Mouse (Mus musculus) large intestine, adult 2 months (tissue): Measurements from ENCODE around the gene Wnt6. TPM values are rescaled to one million over a fixed set of nuclear protein-coding genes. Genes with fewer than 3 reads are reported as not detected.

Source experiments
- DNase-seq: peaks from one replicate; pipeline ENCODE4 v3.0.0-alpha.2; 2012; ENCODE audit warnings: low read depth, low spot score
- WGBS: fragments of 180-500 bp; shearing (Covaris S2); methylation state at CpG from one replicate; pipeline ENCODE4 v1.1.7; 2018; 5-methylcytosine and 5-hydroxymethylcytosine counted together
- polyA plus RNA-seq: library from polyadenylated mRNA; depleted of rRNA; stranded (reverse); fragments of >200 nt; gene quantifications from 2 replicates; pipeline ENCODE4 v1.2.3, GENCODE M21; 2012; rRNA removed

The Wnt6 gene
- 1.2 and 3.4 TPM in 2 replicates for polyA plus RNA-seq

DNA sequence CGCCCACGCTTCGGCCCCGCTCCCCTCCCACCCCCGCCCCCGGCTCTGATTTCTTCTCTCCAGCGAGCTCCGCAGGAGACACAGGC lies at the start of gene Wnt6:
TSS of gene Wnt6 (plus strand) at position 48 of the 86 bp plus-strand sequence.
- no peak for DNase-seq
- WGBS, result 3% methylated on average over 5 of the region's 8 CpGs

DNA sequence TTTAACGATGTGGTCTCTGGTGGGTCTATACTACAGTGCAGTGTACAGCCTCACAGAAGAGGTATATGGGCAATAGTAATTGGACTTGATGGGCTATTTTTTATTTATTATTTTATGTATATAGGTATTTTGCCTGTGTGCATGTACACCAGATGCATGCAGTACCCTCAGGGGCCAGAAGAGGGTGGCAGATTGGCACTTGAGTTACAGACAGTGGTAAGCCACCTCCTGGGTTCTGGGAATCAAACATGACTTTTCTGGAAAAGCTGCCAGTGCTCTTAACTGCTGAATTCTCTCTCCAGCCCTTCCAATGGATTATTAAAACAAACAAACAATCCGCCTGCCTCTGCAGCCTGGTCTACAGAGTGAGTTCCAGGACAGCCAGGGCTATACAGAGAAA lies 47.9 kb upstream of the Wnt6 start:
- WGBS, result 85% methylated on average over 2 of the region's 2 CpGs
- no peak for DNase-seq

DNA sequence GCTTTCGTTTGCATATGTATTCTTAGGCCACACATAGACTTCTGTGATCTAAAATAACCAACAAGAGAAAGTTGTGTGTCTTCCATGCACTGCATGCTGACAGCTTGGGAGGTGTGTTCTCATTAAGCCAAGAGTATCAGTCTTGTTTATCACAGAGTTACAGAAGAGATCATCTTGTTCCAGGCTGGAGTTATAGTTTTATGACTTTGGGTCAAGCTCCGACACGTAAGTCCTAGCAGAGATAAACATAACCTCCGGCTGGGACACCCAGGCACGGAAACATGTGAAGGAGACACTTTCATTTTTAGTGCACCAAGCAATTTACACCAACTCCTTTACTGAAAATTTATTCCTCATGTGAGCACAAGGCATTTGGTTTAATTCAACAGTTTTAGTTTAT lies 45.6 kb upstream of the Wnt6 start:
- no peak for DNase-seq
- WGBS, result 14% methylated on average over 5 of the region's 5 CpGs

DNA sequence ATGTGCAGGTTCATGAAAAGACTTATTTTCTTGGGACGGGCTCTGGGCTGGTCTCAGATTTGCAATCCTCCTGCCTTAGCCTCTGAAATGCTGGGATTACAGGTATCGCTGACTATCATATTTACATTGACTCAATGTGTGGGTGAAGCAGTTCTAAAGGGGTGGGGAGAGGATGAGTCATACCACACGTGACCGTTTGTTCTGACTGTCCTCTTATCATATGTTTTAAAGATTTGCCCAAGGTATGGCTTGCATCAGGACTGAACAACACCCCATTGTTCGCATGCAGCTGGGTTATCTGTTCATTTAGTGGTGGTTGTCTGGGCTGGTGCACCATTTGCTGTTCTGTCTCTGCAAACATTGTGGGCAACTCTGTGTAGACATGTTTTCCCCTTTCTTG lies 45.0 kb upstream of the Wnt6 start:
- 16% methylated on average over 5 of the region's 5 CpGs for WGBS
- peak; percentile 67 for DNase-seq

- 88% methylated on average over 8 of the region's 8 CpGs for WGBS
- DNase-seq, result no peak
Observed at GRCm38 (mm10) chr1:74728446-74728845, 43.2 kb upstream of the Wnt6 start.

DNA sequence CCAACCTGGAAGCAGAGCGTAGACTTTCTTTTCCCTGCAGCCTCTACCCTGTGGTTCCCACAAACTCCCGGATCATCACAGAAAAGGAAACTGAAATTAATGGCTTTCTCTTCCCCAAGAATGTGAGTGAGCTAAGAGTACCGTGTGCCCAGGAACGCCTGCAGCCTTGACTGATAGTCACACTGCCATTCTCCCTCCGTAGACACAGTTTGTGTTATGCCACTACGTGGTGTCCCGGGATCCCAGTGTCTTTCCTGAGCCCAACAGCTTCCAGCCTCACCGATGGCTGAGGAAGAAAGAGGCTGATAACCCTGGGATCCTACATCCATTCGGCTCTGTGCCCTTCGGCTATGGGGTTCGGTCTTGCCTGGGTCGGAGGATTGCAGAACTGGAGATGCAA lies 34.7 kb upstream of the Wnt6 start:
- 87% methylated on average over 12 of the region's 12 CpGs for WGBS
- DNase-seq, result no peak

DNA sequence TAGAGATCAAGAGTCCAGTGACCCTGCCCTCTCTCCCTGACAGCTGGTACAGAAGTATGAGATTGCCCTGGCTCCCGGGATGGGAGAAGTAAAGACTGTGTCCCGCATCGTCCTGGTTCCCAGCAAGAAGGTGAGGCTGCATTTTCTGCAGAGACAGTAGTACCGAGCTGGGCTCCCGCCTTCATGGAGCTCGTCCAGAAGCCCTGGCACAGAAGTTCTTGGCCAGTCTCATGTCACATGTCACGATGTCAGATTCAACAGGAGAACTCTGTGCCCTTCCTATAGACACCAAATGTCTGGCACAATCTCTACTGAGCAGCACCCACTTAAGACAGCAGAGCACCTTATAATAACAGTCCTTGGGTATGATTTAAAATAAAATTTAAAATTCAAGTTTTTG lies 34.2 kb upstream of the Wnt6 start:
- WGBS, result 92% methylated on average over 7 of the region's 7 CpGs
- DNase-seq, result no peak

GRCm38 (mm10) chr1:74740846-74741245 lies 30.8 kb upstream of the Wnt6 start:
- DNase-seq, result no peak
- WGBS, result 88% methylated on average over 7 of the region's 7 CpGs

DNA sequence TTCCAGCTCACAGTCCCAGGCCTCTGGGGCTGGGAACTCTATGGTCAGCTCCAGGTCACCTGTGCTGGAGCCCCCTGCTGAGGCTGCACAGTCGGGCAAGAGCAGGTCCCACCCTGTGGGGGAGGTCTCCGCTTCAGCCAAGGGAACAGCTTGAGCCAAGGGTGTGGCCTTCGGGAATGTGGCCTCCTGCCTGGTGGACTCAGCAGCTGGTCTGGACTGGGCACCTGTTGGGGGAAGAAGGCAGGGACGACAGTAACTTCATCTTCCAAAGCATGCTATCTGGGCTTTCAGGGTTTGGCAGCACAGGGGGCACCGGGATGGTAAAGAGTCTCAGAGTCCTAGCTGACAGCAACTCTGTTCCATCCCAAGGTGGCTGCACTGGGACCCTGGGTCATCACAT lies 24.4 kb upstream of the Wnt6 start:
- WGBS, result 61% methylated on average over 5 of the region's 5 CpGs
- DNase-seq, result no peak

DNA sequence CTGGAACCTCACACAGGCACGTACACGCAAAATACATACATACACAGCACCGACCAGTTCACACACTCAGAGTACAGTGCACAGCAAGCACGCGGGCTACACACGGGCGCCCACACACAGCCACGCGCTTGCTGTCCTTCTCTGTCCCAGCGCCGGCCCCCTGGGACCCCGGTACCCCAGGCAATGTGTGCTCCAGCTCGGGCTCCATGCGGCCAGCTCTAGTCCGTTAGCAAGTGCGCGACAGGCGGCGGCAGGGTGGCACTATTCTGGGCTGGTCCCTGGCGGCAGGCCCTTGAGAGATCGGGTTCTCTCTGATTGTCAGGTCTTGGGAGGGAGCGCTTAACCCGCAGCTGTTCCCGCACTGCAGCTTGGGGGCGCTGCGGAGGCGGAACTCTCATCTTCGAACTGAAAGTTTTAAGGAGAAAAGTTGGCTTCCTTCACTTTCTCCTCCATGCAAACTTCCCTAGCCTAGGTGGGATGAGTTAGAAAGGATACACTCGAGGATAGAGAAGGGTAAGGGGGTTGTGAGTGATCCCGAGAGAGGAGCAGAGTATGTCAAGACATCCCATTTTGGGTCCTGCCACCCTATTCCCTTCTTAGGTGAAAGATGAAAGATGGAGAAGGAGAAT lies 22.9 kb upstream of the Wnt6 start, which contains the start of gene Prkag3:
TSS of gene Prkag3 (minus strand) at position 579 of the 629 bp plus-strand sequence.
- WGBS, result 16% methylated on average over 30 of the region's 30 CpGs
- DNase-seq, result no peak

- 50% methylated on average over 7 of the region's 7 CpGs for WGBS
- no peak for DNase-seq
Observed at GRCm38 (mm10) chr1:74749301-74749700, 22.4 kb upstream of the Wnt6 start.

DNA sequence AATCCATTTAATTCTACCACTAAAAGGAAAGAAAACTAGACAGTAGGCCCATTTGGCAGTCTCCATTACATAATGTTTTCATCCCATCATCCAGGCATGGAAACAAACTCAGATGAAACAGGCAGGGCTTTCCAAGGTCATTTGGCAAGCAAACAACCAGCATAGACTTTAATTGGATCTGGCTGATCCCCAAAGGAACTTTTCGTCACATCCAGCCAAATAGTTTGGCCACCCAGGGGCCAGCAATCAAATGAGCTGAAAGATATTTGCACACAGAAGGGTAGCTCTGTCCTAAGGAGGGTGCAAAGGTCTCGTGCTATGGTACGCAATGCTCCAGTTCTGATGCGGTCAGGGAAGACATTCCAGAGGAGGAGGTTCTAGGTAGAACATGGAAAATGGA lies 21.0 kb upstream of the Wnt6 start:
- WGBS, result 18% methylated on average over 4 of the region's 4 CpGs
- no peak for DNase-seq

DNA sequence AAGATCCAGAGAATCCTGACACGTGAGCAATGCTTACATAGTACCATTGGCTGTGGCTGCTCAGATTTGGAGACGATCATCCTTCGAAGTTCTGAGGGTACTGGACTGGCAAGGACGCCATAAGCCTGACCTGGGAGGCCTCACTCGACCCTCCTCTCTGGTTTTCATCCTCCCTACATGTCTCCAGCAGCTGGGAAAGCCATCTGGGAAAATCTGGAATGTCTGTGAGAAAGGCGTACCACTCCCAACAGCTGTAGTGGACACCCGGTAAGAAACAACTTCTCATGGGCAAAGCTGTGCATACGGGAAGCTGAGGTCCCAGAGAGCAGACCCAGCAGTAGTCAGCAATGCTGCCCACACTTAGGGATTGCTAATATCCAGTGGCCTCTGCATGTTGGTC lies 19.5 kb upstream of the Wnt6 start:
- whole genome bisulfite sequencing, result 84% methylated on average over 8 of the region's 8 CpGs
- no peak for DNase-seq

GRCm38 (mm10) chr1:74752833-74753232 lies 18.9 kb upstream of the Wnt6 start:
- 97% methylated on average over 3 of the region's 3 CpGs for WGBS
- DNase-seq, result no peak

GRCm38 (mm10) chr1:74753266-74753974 lies 18.3 kb upstream of the Wnt6 start:
- WGBS, result 62% methylated on average over 8 of the region's 8 CpGs
- no peak for DNase-seq

- 14% methylated on average over 5 of the region's 5 CpGs for WGBS
Observed at GRCm38 (mm10) chr1:74754175-74754785, 17.4 kb upstream of the Wnt6 start.

GRCm38 (mm10) chr1:74759773-74760172 lies 11.9 kb upstream of the Wnt6 start:
- DNase-seq, result peak; percentile 43
- 25% methylated on average over 4 of the region's 4 CpGs for WGBS

More at GRCm38 (mm10) chr1:74754175-74754785, 17.4 kb upstream of the Wnt6 start:
- DNase-seq, result peak; percentile 51

DNA sequence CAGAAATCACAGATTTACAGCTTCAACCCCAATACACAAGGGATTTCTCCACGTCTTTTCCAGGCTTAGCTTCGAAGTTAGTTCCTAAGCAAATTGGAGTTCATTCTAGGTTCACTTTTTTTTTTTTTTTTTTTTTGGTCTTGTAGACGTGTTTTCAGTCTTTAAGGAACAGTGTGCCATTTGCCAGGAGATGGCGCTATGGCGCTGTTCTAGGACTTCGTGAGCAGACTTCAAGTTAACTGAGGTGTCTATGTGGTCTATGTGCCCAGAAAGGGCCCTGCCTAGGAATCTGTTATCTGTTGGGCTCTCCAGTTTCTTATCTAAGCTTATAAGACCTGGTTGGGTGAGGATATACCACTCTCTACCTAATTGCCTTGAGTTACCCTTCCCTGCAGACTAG lies 8.6 kb upstream of the Wnt6 start:
- WGBS, result 2% methylated on average over 6 of the region's 6 CpGs
- DNase-seq, result peak; percentile 44

DNA sequence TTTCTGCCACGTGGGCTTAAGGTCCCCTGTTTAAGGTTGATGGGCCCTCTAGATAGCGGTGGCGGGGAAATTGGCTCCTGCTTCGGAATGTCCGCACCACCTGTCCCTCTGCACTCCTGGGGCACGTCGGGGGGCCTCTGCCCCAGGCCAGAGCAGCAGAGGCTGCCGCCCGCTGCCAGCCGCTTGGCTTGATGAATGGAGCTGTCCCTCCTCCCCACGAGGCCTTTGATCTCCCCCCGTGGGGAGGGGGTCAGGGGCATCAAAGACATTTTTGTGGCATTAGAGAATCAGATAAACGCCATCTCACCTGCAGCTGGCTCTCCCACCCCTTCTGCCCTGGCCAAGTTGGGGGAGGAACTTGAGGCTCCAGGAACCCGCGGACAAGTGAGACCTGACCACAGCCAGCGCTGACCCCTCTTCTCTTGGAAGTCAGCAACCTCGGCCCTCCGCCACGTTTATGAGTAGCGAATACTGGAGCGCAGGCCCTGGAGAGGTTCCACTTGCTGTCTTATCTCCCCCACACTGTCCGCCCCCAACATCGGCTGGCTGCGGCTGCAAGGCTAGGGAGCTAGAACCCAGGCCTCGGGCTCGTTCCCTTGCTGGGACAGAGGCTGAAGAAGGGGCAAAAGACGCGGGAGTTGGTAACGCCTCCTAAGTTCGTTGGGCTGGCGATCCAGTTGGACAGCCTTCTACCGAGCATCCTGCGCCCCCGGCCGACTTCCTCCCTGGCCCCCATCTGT lies 795 bp upstream of the Wnt6 start:
- WGBS, result 8% methylated on average over 35 of the region's 35 CpGs

GRCm38 (mm10) chr1:74771467-74771844 lies 236 bp upstream of the Wnt6 start:
- under 1% methylated on average over 23 of the region's 26 CpGs for WGBS
- no peak for DNase-seq

More for the DNA sequence above, 795 bp upstream of the Wnt6 start:
- no peak for DNase-seq
